Mouse (Mus musculus): Measurements from ENCODE around the gene Ttc21a. TPM values are rescaled to one million over a fixed set of nuclear protein-coding genes. Genes with fewer than 3 reads are reported as not detected.

Ttc21a gene
- polyA plus RNA-seq, 1 experiment from 2014 or later: 0.38 TPM

- ATAC-seq (ENCODE audit: low FRiP score, low read depth): no peak
- Histone ChIP-seq H3K36me3 (no peaks in the 10 kb centered on the region), H3K9me3 (no peaks in the 10 kb centered on the region), H3K27ac (no peak overlapping the region), H3K27me3 (replicated peaks) (no peaks in the 10 kb centered on the region), H3K9ac (no peak overlapping the region), H3K4me1 (no peaks in the 10 kb centered on the region), H3K4me2 (replicated peaks) (no peak overlapping the region), H3K4me3 (no peak overlapping the region)
- WGBS: 82% methylated on average over 10 of the region's 10 CpGs
These were observed 55.9 kb downstream of the Ttc21a start for GRCm38 (mm10) chr9:119993092-119993844.

- Histone ChIP-seq H3K4me2 (replicated peaks) (no peak overlapping the region), H3K27ac (no peak overlapping the region), H3K27me3 (replicated peaks) (no peaks in the 10 kb centered on the region), H3K9me3 (no peaks in the 10 kb centered on the region), H3K9ac (no peak overlapping the region), H3K4me3 (no peak overlapping the region), H3K36me3 (no peaks in the 10 kb centered on the region), H3K4me1 (no peaks in the 10 kb centered on the region)
- ATAC-seq (ENCODE audit: low FRiP score, low read depth): no peak
- 79% methylated on average over 7 of the region's 7 CpGs for WGBS
These were observed 56.8 kb downstream of the Ttc21a start for GRCm38 (mm10) chr9:119994207-119994606.

GRCm38 (mm10) chr9:119996080-119996479 lies 58.7 kb downstream of the Ttc21a start:
- H3K9me3 ChIP-seq: no peaks in the 10 kb centered on the region
- H3K36me3 ChIP-seq: no peaks in the 10 kb centered on the region
- no peaks in the 10 kb centered on the region for H3K4me1 ChIP-seq
- ATAC-seq (ENCODE audit: low FRiP score, low read depth): no peak
- no peak overlapping the region for H3K9ac ChIP-seq
- H3K27ac ChIP-seq: no peak overlapping the region
- H3K4me2 ChIP-seq (replicated peaks): no peak overlapping the region
- H3K4me3 ChIP-seq: no peak overlapping the region
- WGBS: 90% methylated on average over 4 of the region's 4 CpGs
- peaks cover 6% of the 10 kb centered on the region; the same call in 1 of the 2 replicates for H3K27me3 ChIP-seq (replicated peaks)

DNA sequence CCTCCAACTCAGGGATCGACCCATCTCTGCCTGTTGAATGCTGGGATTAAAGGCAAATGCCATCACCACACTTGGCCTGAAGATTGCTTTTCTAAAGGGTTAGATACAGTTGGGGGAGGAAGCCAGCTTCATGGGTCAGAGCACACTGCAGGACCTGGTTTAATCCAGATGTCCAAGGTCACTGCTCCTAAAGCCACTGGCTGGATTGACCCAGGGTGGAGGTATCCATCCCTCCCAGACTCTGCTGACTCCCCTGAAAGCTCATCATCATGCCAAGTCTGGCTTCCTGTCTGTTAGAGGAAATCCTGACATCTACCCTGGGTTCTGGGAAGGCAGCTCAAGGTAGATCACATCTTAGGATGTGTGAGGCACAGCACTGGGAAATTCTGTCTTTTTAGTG lies 61.4 kb downstream of the Ttc21a start:
- no peaks in the 10 kb centered on the region for H3K36me3 ChIP-seq
- no peaks in the 10 kb centered on the region for H3K9me3 ChIP-seq
- no peak for ATAC-seq (ENCODE audit: low FRiP score, low read depth)
- H3K27me3 ChIP-seq (replicated peaks): peaks cover 6% of the 10 kb centered on the region; the same call in 1 of the 2 replicates
- peaks cover 6% of the 10 kb centered on the region; the same call in 1 of the 2 replicates for H3K4me1 ChIP-seq
- H3K27ac ChIP-seq: no peak overlapping the region
- H3K4me3 ChIP-seq: no peak overlapping the region
- WGBS: 85% methylated on average over 1 of the region's 1 CpGs
- H3K4me2 ChIP-seq (replicated peaks): no peak overlapping the region
- no peak overlapping the region for H3K9ac ChIP-seq

DNA sequence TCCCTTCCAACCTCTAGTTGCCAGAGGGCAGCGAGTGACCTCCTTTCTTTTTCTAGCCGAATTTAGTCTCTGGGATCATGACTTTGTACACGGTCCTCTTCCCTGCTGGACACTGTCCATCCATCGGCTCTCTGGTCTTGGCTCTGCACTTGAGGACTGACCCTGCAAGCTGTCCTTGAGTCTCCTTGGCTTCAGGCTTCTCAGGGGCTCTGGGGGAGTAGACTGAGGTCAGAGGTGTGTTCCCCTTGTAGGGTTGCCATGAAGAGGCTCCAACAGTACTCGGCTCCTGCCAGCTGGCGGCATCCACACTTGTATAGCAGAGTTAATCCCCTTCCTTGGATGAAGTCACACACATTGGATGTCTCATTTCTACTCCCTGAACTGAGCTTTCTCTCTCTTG lies 62.2 kb downstream of the Ttc21a start:
- no peaks in the 10 kb centered on the region for H3K9me3 ChIP-seq
- ATAC-seq (ENCODE audit: low FRiP score, low read depth): no peak
- no peaks in the 10 kb centered on the region for H3K36me3 ChIP-seq
- no peak overlapping the region for H3K4me2 ChIP-seq (replicated peaks)
- no peak overlapping the region for H3K9ac ChIP-seq
- H3K27ac ChIP-seq: no peak overlapping the region
- peaks cover 6% of the 10 kb centered on the region; the same call in 1 of the 2 replicates for H3K4me1 ChIP-seq
- no peak overlapping the region for H3K4me3 ChIP-seq
- H3K27me3 ChIP-seq (replicated peaks): peaks cover 6% of the 10 kb centered on the region; the same call in 1 of the 2 replicates
- 78% methylated on average over 6 of the region's 6 CpGs for WGBS

GRCm38 (mm10) chr9:120000761-120001160 lies 63.4 kb downstream of the Ttc21a start:
- no peak overlapping the region for H3K4me2 ChIP-seq (replicated peaks)
- H3K9ac ChIP-seq: no peak overlapping the region
- H3K36me3 ChIP-seq: no peaks in the 10 kb centered on the region
- no peaks in the 10 kb centered on the region for H3K9me3 ChIP-seq
- WGBS: 84% methylated on average over 5 of the region's 5 CpGs
- no peak overlapping the region for H3K4me3 ChIP-seq
- H3K27ac ChIP-seq: no peak overlapping the region
- peaks cover 6% of the 10 kb centered on the region; the same call in 1 of the 2 replicates for H3K4me1 ChIP-seq
- ATAC-seq (ENCODE audit: low FRiP score, low read depth): no peak
- H3K27me3 ChIP-seq (replicated peaks): peaks cover 6% of the 10 kb centered on the region; the same call in 1 of the 2 replicates

- peak overlapping the region; percentile 29; the same call in 1 of the 2 replicates for H3K9ac ChIP-seq
- peak overlapping the region; percentile 62 for H3K4me2 ChIP-seq (replicated peaks)
- peak; percentile 58 for ATAC-seq (ENCODE audit: low FRiP score, low read depth)
- WGBS: 10% methylated on average over 31 of the region's 31 CpGs
- H3K27me3 ChIP-seq (replicated peaks): peaks cover 6% of the 10 kb centered on the region; the same call in 1 of the 2 replicates
- H3K4me3 ChIP-seq: peak overlapping the region; percentile 22
- H3K36me3 ChIP-seq: no peaks in the 10 kb centered on the region
- peaks cover 6% of the 10 kb centered on the region; the same call in 1 of the 2 replicates for H3K4me1 ChIP-seq
- H3K27ac ChIP-seq: no peak overlapping the region
- no peaks in the 10 kb centered on the region for H3K9me3 ChIP-seq
These were observed 64.7 kb downstream of the Ttc21a start for GRCm38 (mm10) chr9:120001945-120002725.

DNA sequence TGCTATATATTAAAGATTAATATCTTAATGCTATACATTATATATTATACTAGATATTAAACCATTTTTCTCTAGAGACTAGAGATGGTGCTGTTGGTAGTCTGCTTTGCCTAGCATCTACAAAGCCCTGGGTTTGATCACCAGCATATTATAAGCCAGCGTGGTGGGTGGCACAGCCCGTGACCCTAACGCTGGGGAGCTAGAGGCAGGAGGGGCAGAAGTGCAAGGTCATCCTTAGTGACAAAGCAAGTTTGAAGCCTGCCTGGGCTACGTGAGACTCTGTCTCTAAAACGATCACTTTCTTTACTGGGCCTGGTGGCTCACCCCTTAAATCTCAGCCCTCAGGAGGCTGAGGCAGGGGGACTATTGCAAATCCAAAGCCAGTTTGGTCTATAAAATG lies 65.5 kb downstream of the Ttc21a start:
- Histone ChIP-seq H3K9me3 (peaks cover 3% of the 10 kb centered on the region; the same call in 1 of the 2 replicates), H3K4me3 (no peak overlapping the region), H3K9ac (no peak overlapping the region), H3K27me3 (replicated peaks) (peaks cover 6% of the 10 kb centered on the region; the same call in 1 of the 2 replicates), H3K27ac (no peak overlapping the region), H3K4me2 (replicated peaks) (no peak overlapping the region), H3K36me3 (no peaks in the 10 kb centered on the region), H3K4me1 (peaks cover 6% of the 10 kb centered on the region; the same call in 1 of the 2 replicates)
- 76% methylated on average over 5 of the region's 5 CpGs for WGBS
- ATAC-seq (ENCODE audit: low FRiP score, low read depth): no peak

DNA sequence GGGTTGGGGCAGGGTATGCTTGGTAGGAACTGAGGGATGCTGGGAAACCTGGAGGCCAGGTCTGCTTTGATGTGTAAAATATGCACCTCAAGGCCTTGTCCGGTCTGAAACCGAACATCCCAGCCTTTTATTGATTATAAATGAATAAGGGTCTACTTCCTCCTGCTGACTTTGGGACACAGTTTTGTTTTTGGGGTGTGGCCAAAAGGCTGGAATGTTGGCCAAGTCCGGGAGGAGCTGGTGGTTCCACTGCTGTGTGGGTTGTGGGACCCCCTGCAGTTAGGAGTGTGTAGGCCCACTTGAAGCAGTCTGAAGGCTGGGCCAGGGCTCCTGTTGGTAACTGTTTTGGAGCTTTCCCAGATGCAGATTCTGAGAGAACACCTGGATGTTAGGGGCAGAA lies 68.5 kb downstream of the Ttc21a start:
- Histone ChIP-seq H3K36me3 (no peaks in the 10 kb centered on the region), H3K9ac (no peak overlapping the region), H3K4me2 (replicated peaks) (no peak overlapping the region), H3K27me3 (replicated peaks) (peaks cover 4% of the 10 kb centered on the region; the same call in 1 of the 2 replicates), H3K4me3 (no peak overlapping the region), H3K4me1 (peaks cover 6% of the 10 kb centered on the region; the same call in 1 of the 2 replicates), H3K9me3 (peaks cover 7% of the 10 kb centered on the region; the same call in 1 of the 2 replicates), H3K27ac (no peak overlapping the region)
- 78% methylated on average over 3 of the region's 3 CpGs for WGBS
- no peak for ATAC-seq (ENCODE audit: low FRiP score, low read depth)

GRCm38 (mm10) chr9:120007833-120008232 lies 70.4 kb downstream of the Ttc21a start:
- WGBS: 91% methylated on average over 1 of the region's 1 CpGs
- Histone ChIP-seq H3K9ac (no peak overlapping the region), H3K4me2 (replicated peaks) (no peak overlapping the region), H3K9me3 (peaks cover 7% of the 10 kb centered on the region; the same call in 1 of the 2 replicates), H3K4me1 (no peaks in the 10 kb centered on the region), H3K36me3 (no peaks in the 10 kb centered on the region), H3K27ac (no peak overlapping the region), H3K4me3 (no peak overlapping the region), H3K27me3 (replicated peaks) (peaks cover 4% of the 10 kb centered on the region; the same call in 1 of the 2 replicates)
- no peak for ATAC-seq (ENCODE audit: low FRiP score, low read depth)

GRCm38 (mm10) chr9:120009226-120009841 lies 71.9 kb downstream of the Ttc21a start:
- 65% methylated on average over 7 of the region's 7 CpGs for WGBS
- Histone ChIP-seq H3K9ac (no peak overlapping the region), H3K9me3 (peaks cover 7% of the 10 kb centered on the region; the same call in 1 of the 2 replicates), H3K4me1 (no peaks in the 10 kb centered on the region), H3K27ac (no peak overlapping the region), H3K4me3 (no peak overlapping the region), H3K36me3 (no peaks in the 10 kb centered on the region), H3K4me2 (replicated peaks) (no peak overlapping the region), H3K27me3 (replicated peaks) (peaks cover 4% of the 10 kb centered on the region; the same call in 1 of the 2 replicates)
- ATAC-seq (ENCODE audit: low FRiP score, low read depth): no peak

DNA sequence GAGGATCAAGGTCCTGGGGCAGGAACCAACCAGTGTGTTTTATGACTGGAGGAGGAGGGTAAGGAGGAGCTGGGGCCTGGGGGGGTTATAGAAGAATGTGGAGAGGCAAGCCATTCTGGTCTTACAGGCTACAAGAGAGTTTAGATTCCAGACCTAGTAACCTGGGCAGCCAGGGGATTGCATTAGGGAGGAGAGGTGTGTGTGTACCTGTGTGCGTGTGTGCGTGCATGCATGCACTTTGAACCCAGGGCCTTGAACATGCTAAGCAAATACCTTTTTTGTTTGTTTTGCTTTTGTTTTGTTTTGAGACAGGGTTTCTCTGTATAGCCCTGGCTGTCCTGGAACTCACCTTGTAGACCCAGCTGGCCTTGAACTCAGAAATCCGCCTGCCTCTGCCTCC lies 72.5 kb downstream of the Ttc21a start:
- Histone ChIP-seq H3K27ac (no peak overlapping the region), H3K36me3 (no peaks in the 10 kb centered on the region), H3K4me3 (no peak overlapping the region), H3K9ac (no peak overlapping the region), H3K9me3 (peaks cover 7% of the 10 kb centered on the region; the same call in 1 of the 2 replicates), H3K4me1 (no peaks in the 10 kb centered on the region), H3K27me3 (replicated peaks) (peaks cover 4% of the 10 kb centered on the region; the same call in 1 of the 2 replicates), H3K4me2 (replicated peaks) (no peak overlapping the region)
- no peak for ATAC-seq (ENCODE audit: low FRiP score, low read depth)
- 97% methylated on average over 3 of the region's 3 CpGs for WGBS

Measured in neural tube, embryonic 12.5 days (tissue).